Mouse (Mus musculus) thymus, adult 2 months (tissue): Measurements from ENCODE around the gene Marcksl1.

ENCODE experiments used
- CTCF ChIP-seq: fragments of 200-500 bp; IDR thresholded peaks from 2 replicates; pipeline ENCODE4 v1.5.1; 2012; ENCODE audit warnings: mild to moderate bottlenecking, control low read depth, low read length, moderate library complexity, borderline replicate concordance; ENCODE audit not compliant: control insufficient read depth, poor library complexity, insufficient read depth; ENCODE audit errors: extremely low read depth
- POLR2A ChIP-seq: fragments of 200-500 bp; IDR thresholded peaks from 2 replicates; pipeline ENCODE4 v1.6.1; 2012; ENCODE audit warnings: mild to moderate bottlenecking, low read length, control low read depth, moderate library complexity; ENCODE audit not compliant: control insufficient read depth, poor library complexity, insufficient read depth; ENCODE audit errors: extremely low read depth

- TF ChIP-seq CTCF, result no peak
- TF ChIP-seq POLR2A, result no peak
These were observed 5.7 kb upstream of the Marcksl1 start for GRCm38 (mm10) chr4:129507434-129508236.
